Mouse (Mus musculus) midbrain, embryonic 14.5 days (tissue): ENCODE measurements at regions not wholly inside any gene's neighbourhood (a gene's known extent, or its start where the extent isn't known, plus 50 kb on each side); places are given as distances from the start of the nearest gene placed in this dataset.

Experiments
- ATAC-seq: fragments of 200-750 bp; cut with Nextera tagmentation; 2 replicates; pipeline ENCODE4 v1.8.0; 2017; ENCODE audit warnings: moderate number of reproducible peaks, moderate library complexity; ENCODE audit not compliant: low FRiP score, low TSS enrichment
- DNase-seq: peaks from one replicate; pipeline ENCODE4 v3.0.0-alpha.2; 2015
- H3K27ac ChIP-seq: fragments of 300-500 bp; sonication (generic); replicated peaks from 2 replicates; pipeline ENCODE4 v1.5.1; 2014; ENCODE audit warnings: mild to moderate bottlenecking, low read depth, low read length, moderate library complexity
- H3K27me3 ChIP-seq: fragments of 300-500 bp; sonication (generic); 2 replicates; pipeline ENCODE4 v1.6.1; 2014; ENCODE audit warnings: low read length, control low read depth, mixed read lengths; ENCODE audit not compliant: control insufficient read depth, insufficient read depth
- H3K36me3 ChIP-seq: fragments of 300-500 bp; sonication (generic); 2 replicates; pipeline ENCODE4 v1.6.1; 2014; ENCODE audit warnings: low read length, control low read depth; ENCODE audit not compliant: control insufficient read depth, insufficient read depth
- H3K4me1 ChIP-seq: fragments of 300-500 bp; sonication (generic); 2 replicates; pipeline ENCODE4 v1.6.1; 2014; ENCODE audit warnings: mild to moderate bottlenecking, antibody characterized with exemption, low read length, control low read depth; ENCODE audit not compliant: control insufficient read depth, insufficient read depth
- H3K4me2 ChIP-seq: fragments of 300-500 bp; sonication (generic); 2 replicates; pipeline ENCODE4 v1.6.1; 2014; ENCODE audit warnings: mild to moderate bottlenecking, low read length, moderate library complexity
- H3K4me3 ChIP-seq: fragments of 300-500 bp; sonication (generic); replicated peaks from 2 replicates; pipeline ENCODE4 v1.5.1; 2014; ENCODE audit warnings: low read depth, low read length
- H3K9ac ChIP-seq: fragments of 300-500 bp; sonication (generic); replicated peaks from 2 replicates; pipeline ENCODE4 v1.6.1; 2014; ENCODE audit warnings: mild to moderate bottlenecking, low read length, moderate library complexity
- H3K9me3 ChIP-seq: fragments of 300-500 bp; sonication (generic); 2 replicates; pipeline ENCODE4 v1.6.1; 2016; ENCODE audit warnings: low read length, control low read depth, mixed read lengths; ENCODE audit not compliant: control insufficient read depth
- WGBS: fragments of 180-500 bp; shearing (Covaris S2); extraction: QIAGEN DNeasy Blood & Tissue Kit; methylation state at CpG from one replicate; pipeline ENCODE4 v1.1.7; 2014; 5-methylcytosine and 5-hydroxymethylcytosine counted together

- Histone ChIP-seq H3K9me3 (no peaks in the 10 kb centered on the region), H3K4me1 (0 out of 2 replicates have a peak, but pooled peaks cover 5% of the 10 kb centered on the region), H3K4me2 (no peak overlapping the region), H3K36me3 (no peaks in the 10 kb centered on the region), H3K27me3 (no peaks in the 10 kb centered on the region), H3K9ac (no peak overlapping the region), H3K4me3 (no peak overlapping the region), H3K27ac (no peak overlapping the region)
- ATAC-seq, result no peak; the same call in 1 of the 2 replicates
- DNase-seq, result peak; percentile 68
- WGBS, result 26% methylated on average over 7 of the region's 7 CpGs
These were observed 90.1 kb upstream of the Thy1 start for GRCm38 (mm10) chr9:43953128-43953527.

- Histone ChIP-seq H3K9ac (no peak overlapping the region), H3K27me3 (peaks cover 5% of the 10 kb centered on the region; the same call in 1 of the 2 replicates), H3K9me3 (no peaks in the 10 kb centered on the region), H3K27ac (no peak overlapping the region), H3K4me2 (no peak overlapping the region), H3K4me1 (0 out of 2 replicates have a peak, but pooled peaks cover 9% of the 10 kb centered on the region), H3K4me3 (no peak overlapping the region), H3K36me3 (no peaks in the 10 kb centered on the region)
- ATAC-seq (no peak), DNase-seq (peak; percentile 63)
- 23% methylated on average over 9 of the region's 9 CpGs for WGBS
These were observed 83.6 kb upstream of the Thy1 start for GRCm38 (mm10) chr9:43959541-43959940.

- Histone ChIP-seq H3K9ac (no peak overlapping the region), H3K27me3 (peaks cover 5% of the 10 kb centered on the region; the same call in 1 of the 2 replicates), H3K9me3 (no peaks in the 10 kb centered on the region), H3K4me3 (no peak overlapping the region), H3K4me2 (no peak overlapping the region), H3K36me3 (no peaks in the 10 kb centered on the region), H3K27ac (peak overlapping the region; percentile 49; the same call in 1 of the 2 replicates), H3K4me1 (0 out of 2 replicates have a peak, but pooled peaks cover 6% of the 10 kb centered on the region)
- DNase-seq (peak; percentile 59), ATAC-seq (no peak)
- 34% methylated on average over 12 of the region's 12 CpGs for WGBS
These were observed 81.8 kb upstream of the Thy1 start for GRCm38 (mm10) chr9:43961431-43961830.

GRCm38 (mm10) chr9:43965171-43965570 is 78.0 kb upstream of the Thy1 start:
- Histone ChIP-seq H3K36me3 (no peaks in the 10 kb centered on the region), H3K9ac (no peak overlapping the region), H3K27ac (no peak overlapping the region), H3K9me3 (no peaks in the 10 kb centered on the region), H3K27me3 (peaks cover 5% of the 10 kb centered on the region; the same call in 1 of the 2 replicates), H3K4me1 (peaks cover 17% of the 10 kb centered on the region), H3K4me2 (no peak overlapping the region), H3K4me3 (no peak overlapping the region)
- DNase-seq, result no peak
- WGBS, result 80% methylated on average over 4 of the region's 4 CpGs
- no peak for ATAC-seq

- Histone ChIP-seq H3K27ac (no peak overlapping the region), H3K4me3 (no peak overlapping the region), H3K9me3 (no peaks in the 10 kb centered on the region), H3K27me3 (peaks cover 5% of the 10 kb centered on the region; the same call in 1 of the 2 replicates), H3K36me3 (no peaks in the 10 kb centered on the region), H3K4me1 (peaks cover 23% of the 10 kb centered on the region), H3K9ac (no peak overlapping the region), H3K4me2 (no peak overlapping the region)
- DNase-seq (no peak), ATAC-seq (no peak)
- WGBS, result 67% methylated on average over 5 of the region's 5 CpGs
These were observed 77.4 kb upstream of the Thy1 start for GRCm38 (mm10) chr9:43965811-43966210.

GRCm38 (mm10) chr9:43970043-43970795 is 73.0 kb upstream of the Thy1 start:
- no peaks in the 10 kb centered on the region for H3K9me3 ChIP-seq
- peak; percentile 84 for ATAC-seq
- H3K4me1 ChIP-seq, result peaks cover 27% of the 10 kb centered on the region
- H3K4me2 ChIP-seq, result peak overlapping the region; percentile 32
- 0 out of 2 replicates have a peak overlapping the region, but pooled peaks have one; percentile 31 for H3K9ac ChIP-seq
- H3K4me3 ChIP-seq, result 0 out of 2 replicates have a peak overlapping the region, but pooled peaks have one; percentile 19
- no peaks in the 10 kb centered on the region for H3K36me3 ChIP-seq
- H3K27me3 ChIP-seq, result no peaks in the 10 kb centered on the region; the same call in 1 of the 2 replicates
- peak; percentile 87 for DNase-seq
- peak overlapping the region; percentile 79 for H3K27ac ChIP-seq
- WGBS, result 12% methylated on average over 9 of the region's 9 CpGs

GRCm38 (mm10) chr9:43970858-43971257 is 72.3 kb upstream of the Thy1 start:
- Histone ChIP-seq H3K36me3 (no peaks in the 10 kb centered on the region), H3K9ac (no peak overlapping the region), H3K27me3 (no peaks in the 10 kb centered on the region; the same call in 1 of the 2 replicates), H3K9me3 (no peaks in the 10 kb centered on the region), H3K27ac (peak overlapping the region; percentile 79; the same call in 1 of the 2 replicates), H3K4me3 (no peak overlapping the region), H3K4me2 (no peak overlapping the region), H3K4me1 (peaks cover 27% of the 10 kb centered on the region)
- ATAC-seq (no peak), DNase-seq (no peak)
- WGBS, result 41% methylated on average over 3 of the region's 3 CpGs

- H3K9me3 ChIP-seq, result no peaks in the 10 kb centered on the region
- 12% methylated on average over 3 of the region's 3 CpGs for WGBS
- H3K9ac ChIP-seq, result no peak overlapping the region
- no peak overlapping the region for H3K4me2 ChIP-seq
- peak; percentile 91 for DNase-seq
- no peak for ATAC-seq
- H3K27ac ChIP-seq, result no peak overlapping the region
- no peak overlapping the region for H3K4me3 ChIP-seq
- no peaks in the 10 kb centered on the region for H3K36me3 ChIP-seq
- H3K4me1 ChIP-seq, result peaks cover 27% of the 10 kb centered on the region
- H3K27me3 ChIP-seq, result no peaks in the 10 kb centered on the region
These were observed 70.9 kb upstream of the Thy1 start for GRCm38 (mm10) chr9:43972290-43972689.

GRCm38 (mm10) chr9:43975405-43975804 is 67.8 kb upstream of the Thy1 start:
- no peak for DNase-seq
- Histone ChIP-seq H3K9ac (no peak overlapping the region), H3K36me3 (no peaks in the 10 kb centered on the region), H3K4me2 (no peak overlapping the region), H3K27me3 (no peaks in the 10 kb centered on the region), H3K9me3 (no peaks in the 10 kb centered on the region), H3K4me3 (no peak overlapping the region), H3K27ac (no peak overlapping the region), H3K4me1 (peaks cover 12% of the 10 kb centered on the region)
- ATAC-seq, result no peak
- 83% methylated on average over 2 of the region's 2 CpGs for WGBS
